Mouse (Mus musculus): ENCODE measurements around the gene Tmem247. TPM values are rescaled to one million over a fixed set of nuclear protein-coding genes. Genes with fewer than 3 reads are reported as not detected.

The Tmem247 gene
- polyA plus RNA-seq (2012; rRNA removed), result not detected in 2 replicates

DNA sequence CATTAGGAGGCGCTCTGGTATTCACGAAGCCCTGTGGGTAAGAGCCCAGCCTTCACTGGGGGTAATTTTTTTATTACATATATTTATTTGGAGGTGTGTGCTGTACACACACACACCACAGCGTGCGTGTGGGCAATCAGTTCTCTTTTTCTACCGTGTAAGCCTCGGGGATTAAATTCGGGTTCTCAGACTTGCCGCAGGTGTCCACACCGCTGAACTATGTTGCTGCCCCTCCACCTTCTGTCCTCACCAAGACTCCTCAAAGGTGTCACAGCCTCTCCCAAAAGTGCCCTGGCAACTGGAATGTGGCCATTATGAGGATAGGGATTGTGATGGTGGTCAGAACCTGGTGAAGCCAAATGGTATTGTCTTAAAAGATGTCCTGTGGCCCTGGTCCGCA lies at the start of gene Tmem247:
Tmem247 (plus strand) TSS at position 301 of the 400 bp plus-strand sequence.
- Histone ChIP-seq H3K27me3 (ENCODE audit: control insufficient read depth, insufficient read depth, low read length) (no peaks in the 10 kb centered on the region), H3K36me3 (ENCODE audit: control insufficient read depth, insufficient read depth, low read length) (no peaks in the 10 kb centered on the region), H3K4me1 (ENCODE audit: control insufficient read depth, insufficient read depth, insufficient read length, low read length) (peaks cover 1% of the 10 kb centered on the region; the same call in 1 of the 2 replicates), H3K27ac (ENCODE audit: insufficient read depth, low read depth, low read length) (no peak within 1 kb of the TSS), H3K4me3 (ENCODE audit: low read depth, low read length) (no peak within 1 kb of the TSS)
- no peak for TF ChIP-seq CTCF (IDR thresholded peaks at IDR 0.05; ENCODE audit: extremely low read depth, insufficient read length, insufficient replicate concordance, low read depth, low read length)
- no peak for TF ChIP-seq POLR2A (IDR thresholded peaks at IDR 0.05; ENCODE audit: low read depth, low read length)
- WGBS, result 85% methylated on average over 10 of the region's 10 CpGs

DNA sequence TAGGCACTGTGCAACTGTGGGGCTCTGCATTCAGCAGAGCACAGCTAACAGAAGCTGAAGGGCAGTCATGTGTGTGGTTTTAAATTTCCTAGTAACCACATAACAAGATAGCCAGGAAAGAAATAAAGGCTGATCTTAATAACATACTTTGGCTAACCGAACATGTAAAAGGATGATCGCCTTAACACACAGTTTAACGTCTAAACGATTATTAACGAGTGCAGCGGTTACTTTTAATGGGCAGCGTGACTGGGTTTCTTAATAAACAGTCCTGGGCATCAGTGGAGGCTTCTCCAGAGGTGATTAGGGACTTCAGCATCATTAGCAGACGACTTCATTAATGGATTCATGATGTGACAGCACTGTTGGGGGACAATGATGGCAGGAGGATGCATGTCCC lies 46.6 kb upstream of the Tmem247 start:
- no peaks in the 10 kb centered on the region for H3K36me3 ChIP-seq (ENCODE audit: control insufficient read depth, insufficient read depth, low read length)
- TF ChIP-seq POLR2A (IDR thresholded peaks at IDR 0.05; ENCODE audit: low read depth, low read length) (no peak), CTCF (IDR thresholded peaks at IDR 0.05; ENCODE audit: extremely low read depth, insufficient read length, insufficient replicate concordance, low read depth, low read length) (no peak)
- 92% methylated on average over 8 of the region's 8 CpGs for WGBS
- no peaks in the 10 kb centered on the region for H3K4me1 ChIP-seq (ENCODE audit: control insufficient read depth, insufficient read depth, insufficient read length, low read length)
- no peak overlapping the region for H3K27ac ChIP-seq (ENCODE audit: insufficient read depth, low read depth, low read length)
- H3K4me3 ChIP-seq (ENCODE audit: low read depth, low read length), result no peak overlapping the region
- H3K27me3 ChIP-seq (ENCODE audit: control insufficient read depth, insufficient read depth, low read length), result no peaks in the 10 kb centered on the region

- TF ChIP-seq POLR2A (IDR thresholded peaks at IDR 0.05; ENCODE audit: low read depth, low read length) (no peak), CTCF (IDR thresholded peaks at IDR 0.05; ENCODE audit: extremely low read depth, insufficient read length, insufficient replicate concordance, low read depth, low read length) (no peak)
- Histone ChIP-seq H3K4me3 (ENCODE audit: low read depth, low read length) (no peak overlapping the region), H3K36me3 (ENCODE audit: control insufficient read depth, insufficient read depth, low read length) (no peaks in the 10 kb centered on the region), H3K27ac (ENCODE audit: insufficient read depth, low read depth, low read length) (no peak overlapping the region), H3K4me1 (ENCODE audit: control insufficient read depth, insufficient read depth, insufficient read length, low read length) (peaks cover 3% of the 10 kb centered on the region; the same call in 1 of the 2 replicates), H3K27me3 (ENCODE audit: control insufficient read depth, insufficient read depth, low read length) (no peaks in the 10 kb centered on the region)
- 43% methylated on average over 6 of the region's 6 CpGs for WGBS
Observed at GRCm38 (mm10) chr17:86872643-86873042, 44.5 kb upstream of the Tmem247 start.

DNA sequence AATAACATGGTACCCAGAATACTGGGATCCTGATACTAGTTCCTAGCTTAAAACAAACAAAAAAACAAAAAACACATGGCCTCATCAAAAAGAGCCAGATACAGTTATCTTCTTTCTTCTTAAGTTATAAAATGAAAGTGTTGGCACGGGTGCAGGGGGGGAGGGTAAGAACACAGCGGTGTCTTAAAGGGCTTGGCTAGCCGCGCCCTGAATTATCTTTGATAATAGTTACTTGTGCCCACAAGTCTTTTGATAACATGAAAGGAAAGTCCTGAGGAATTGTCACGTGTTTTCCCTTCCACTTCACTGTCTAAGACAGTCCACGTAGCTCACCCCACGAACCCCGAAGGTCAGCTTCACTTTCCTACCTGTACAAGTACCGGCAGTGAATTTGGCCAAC lies 40.2 kb upstream of the Tmem247 start:
- H3K27ac ChIP-seq (ENCODE audit: insufficient read depth, low read depth, low read length), result no peak overlapping the region
- no peaks in the 10 kb centered on the region for H3K27me3 ChIP-seq (ENCODE audit: control insufficient read depth, insufficient read depth, low read length)
- TF ChIP-seq CTCF (IDR thresholded peaks at IDR 0.05; ENCODE audit: extremely low read depth, insufficient read length, insufficient replicate concordance, low read depth, low read length), result no peak
- TF ChIP-seq POLR2A (IDR thresholded peaks at IDR 0.05; ENCODE audit: low read depth, low read length), result no peak
- no peak overlapping the region for H3K4me3 ChIP-seq (ENCODE audit: low read depth, low read length)
- peaks cover 10% of the 10 kb centered on the region; the same call in 1 of the 2 replicates for H3K4me1 ChIP-seq (ENCODE audit: control insufficient read depth, insufficient read depth, insufficient read length, low read length)
- H3K36me3 ChIP-seq (ENCODE audit: control insufficient read depth, insufficient read depth, low read length), result no peaks in the 10 kb centered on the region
- WGBS, result 29% methylated on average over 9 of the region's 9 CpGs

DNA sequence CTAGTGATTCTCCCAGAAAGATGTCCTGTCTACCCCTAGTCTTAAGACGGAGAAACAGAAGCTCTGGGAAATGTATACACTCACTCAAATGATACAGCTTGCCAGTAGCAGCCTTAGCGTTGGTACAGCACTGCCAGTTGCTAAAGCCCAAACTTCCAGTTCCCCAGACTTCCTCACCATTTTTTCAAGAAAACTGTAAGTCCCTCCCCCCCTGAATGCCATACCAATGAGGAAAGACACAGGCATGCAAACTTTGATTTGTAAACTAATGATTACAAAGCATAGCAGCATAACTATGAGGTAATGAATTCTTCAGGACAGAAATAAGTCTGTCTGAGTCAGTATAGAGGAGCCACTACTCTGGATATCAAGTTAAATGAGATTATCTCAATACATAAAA lies 39.4 kb upstream of the Tmem247 start:
- 55% methylated on average over 2 of the region's 2 CpGs for WGBS
- TF ChIP-seq POLR2A (IDR thresholded peaks at IDR 0.05; ENCODE audit: low read depth, low read length), result no peak
- TF ChIP-seq CTCF (IDR thresholded peaks at IDR 0.05; ENCODE audit: extremely low read depth, insufficient read length, insufficient replicate concordance, low read depth, low read length), result no peak
- Histone ChIP-seq H3K27me3 (ENCODE audit: control insufficient read depth, insufficient read depth, low read length) (no peaks in the 10 kb centered on the region), H3K27ac (ENCODE audit: insufficient read depth, low read depth, low read length) (no peak overlapping the region), H3K4me1 (ENCODE audit: control insufficient read depth, insufficient read depth, insufficient read length, low read length) (peaks cover 10% of the 10 kb centered on the region; the same call in 1 of the 2 replicates), H3K4me3 (ENCODE audit: low read depth, low read length) (no peak overlapping the region), H3K36me3 (ENCODE audit: control insufficient read depth, insufficient read depth, low read length) (no peaks in the 10 kb centered on the region)

- TF ChIP-seq POLR2A (IDR thresholded peaks at IDR 0.05; ENCODE audit: low read depth, low read length), result no peak
- TF ChIP-seq CTCF (IDR thresholded peaks at IDR 0.05; ENCODE audit: extremely low read depth, insufficient read length, insufficient replicate concordance, low read depth, low read length), result no peak
- H3K27ac ChIP-seq (ENCODE audit: insufficient read depth, low read depth, low read length), result no peak overlapping the region
- no peak overlapping the region for H3K4me3 ChIP-seq (ENCODE audit: low read depth, low read length)
- no peaks in the 10 kb centered on the region for H3K27me3 ChIP-seq (ENCODE audit: control insufficient read depth, insufficient read depth, low read length)
- H3K36me3 ChIP-seq (ENCODE audit: control insufficient read depth, insufficient read depth, low read length), result no peaks in the 10 kb centered on the region
- peaks cover 10% of the 10 kb centered on the region; the same call in 1 of the 2 replicates for H3K4me1 ChIP-seq (ENCODE audit: control insufficient read depth, insufficient read depth, insufficient read length, low read length)
- WGBS, result 65% methylated on average over 10 of the region's 10 CpGs
Observed at GRCm38 (mm10) chr17:86880056-86880455, 37.1 kb upstream of the Tmem247 start.

GRCm38 (mm10) chr17:86880461-86881044 lies 36.6 kb upstream of the Tmem247 start:
- TF ChIP-seq POLR2A (IDR thresholded peaks at IDR 0.05; ENCODE audit: low read depth, low read length), result no peak
- no peak for TF ChIP-seq CTCF (IDR thresholded peaks at IDR 0.05; ENCODE audit: extremely low read depth, insufficient read length, insufficient replicate concordance, low read depth, low read length)
- Histone ChIP-seq H3K27ac (ENCODE audit: insufficient read depth, low read depth, low read length) (no peak overlapping the region), H3K27me3 (ENCODE audit: control insufficient read depth, insufficient read depth, low read length) (no peaks in the 10 kb centered on the region), H3K36me3 (ENCODE audit: control insufficient read depth, insufficient read depth, low read length) (no peaks in the 10 kb centered on the region), H3K4me3 (ENCODE audit: low read depth, low read length) (no peak overlapping the region), H3K4me1 (ENCODE audit: control insufficient read depth, insufficient read depth, insufficient read length, low read length) (peaks cover 10% of the 10 kb centered on the region; the same call in 1 of the 2 replicates)
- whole genome bisulfite sequencing, result 23% methylated on average over 4 of the region's 4 CpGs

All from small intestine, adult 2 months (tissue).